Mouse (Mus musculus): Measurements from ENCODE around the gene Apof.
"Not testable (repeated sequence)": the region's sequence is repeated elsewhere in the genome, so short reads cannot be mapped to it uniquely, and the experiment has no call there.

The Apof gene

DNA sequence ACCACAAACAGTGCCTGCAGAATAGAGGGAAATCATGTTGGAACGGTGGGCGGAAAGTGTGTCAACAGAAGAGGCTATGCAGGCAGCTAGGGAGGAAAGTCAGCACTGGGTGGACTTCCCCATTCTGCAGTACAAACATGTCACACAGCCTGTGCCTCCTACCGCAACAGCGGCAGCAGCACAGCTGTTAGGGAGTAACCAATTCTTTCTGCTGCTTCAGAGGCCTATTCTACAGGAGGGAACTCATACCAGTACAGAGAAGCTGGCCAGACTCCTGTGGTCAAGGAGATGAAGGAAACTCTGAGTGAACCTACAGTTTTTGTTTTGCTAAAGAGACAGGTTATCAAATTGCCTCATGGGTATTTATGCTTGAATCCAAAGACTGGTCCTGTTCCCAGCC is 9.5 kb upstream of the Apof start:
- in situ Hi-C loops (cut with MboI, MseI): no loop called here

- in situ Hi-C loops (cut with MboI, MseI): no loop called here
These were observed 8.5 kb upstream of the Apof start for GRCm38 (mm10) chr10:128259946-128260345.

DNA sequence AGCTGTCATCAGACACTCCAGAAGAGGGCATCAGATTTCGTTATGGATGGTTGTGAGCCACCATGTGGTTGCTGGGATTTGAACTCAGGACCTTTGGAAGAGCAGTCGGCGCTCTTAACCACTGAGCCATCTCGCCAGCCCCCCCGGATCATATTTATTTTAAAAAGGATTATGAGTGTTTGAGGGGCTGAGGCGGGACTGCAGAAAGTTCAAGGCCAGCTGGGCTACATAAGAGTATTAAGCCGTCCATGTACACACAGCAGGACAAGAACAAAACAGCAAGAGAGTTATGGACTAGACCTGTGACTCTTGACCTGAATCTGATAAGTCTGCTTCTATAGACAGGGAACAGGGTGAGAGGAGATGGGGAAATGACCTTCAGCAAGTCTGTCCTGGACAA is 8.1 kb upstream of the Apof start:
- in situ Hi-C loops (cut with MboI, MseI): not testable (repeated sequence)

DNA sequence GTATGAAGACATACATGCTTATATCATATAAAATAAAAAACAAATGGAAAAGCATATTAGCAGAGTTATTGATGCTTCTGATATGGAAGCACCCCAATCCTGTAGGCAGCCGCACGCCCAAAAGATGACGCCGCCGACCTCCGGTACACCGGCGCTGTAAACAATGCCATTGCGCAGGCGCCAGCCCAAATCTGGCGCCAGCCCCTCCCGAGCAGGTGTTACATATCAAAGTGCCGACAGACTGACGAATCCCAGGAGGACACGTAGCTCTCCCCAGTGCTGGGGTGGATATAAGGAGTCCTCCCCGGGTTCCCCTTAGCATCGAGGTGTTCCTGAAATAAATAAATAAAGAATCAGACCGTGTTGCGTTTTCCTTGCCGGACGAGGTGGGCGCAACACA is 6.2 kb upstream of the Apof start:
- in situ Hi-C loops (cut with MboI, MseI): no loop called here

GRCm38 (mm10) chr10:128263393-128264310 is 4.8 kb upstream of the Apof start:
- in situ Hi-C loops (cut with MboI, MseI): no loop called here

GRCm38 (mm10) chr10:128269206-128269910 is 887 bp downstream of the Apof start:
- in situ Hi-C loops (cut with MboI, MseI): no loop called here

DNA sequence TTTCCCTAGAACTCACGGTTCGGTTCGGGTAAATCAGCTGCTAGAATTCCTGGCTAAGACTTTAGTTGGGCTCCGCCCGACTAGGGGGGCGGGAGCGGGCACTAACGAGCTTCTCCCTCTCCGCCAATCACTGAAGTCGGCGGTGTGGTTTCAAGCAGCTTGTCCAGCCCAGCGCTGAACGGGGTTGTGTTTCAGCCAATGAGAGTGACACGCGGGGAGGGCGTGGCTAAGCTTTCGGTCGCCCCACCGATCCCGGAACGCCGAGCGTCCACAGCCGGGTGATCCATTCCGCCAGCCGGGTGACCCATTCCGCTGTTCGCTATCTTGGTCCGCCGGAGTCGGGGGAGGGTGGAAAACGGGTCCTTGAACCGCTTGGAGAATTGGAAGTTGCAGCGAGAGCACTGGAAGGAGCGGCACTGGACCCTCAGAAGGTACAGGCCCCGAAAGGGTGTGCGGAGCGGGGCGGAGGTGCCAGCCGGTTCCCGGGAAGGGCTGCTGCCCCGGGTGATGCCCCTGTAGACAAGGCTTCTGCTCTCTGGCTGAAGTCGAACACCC is 1.9 kb downstream of the Apof start, which contains the start of gene Stat2:
Stat2 (plus strand) TSS at position 273 of the 555 bp plus-strand sequence.
- in situ Hi-C loops (cut with MboI, MseI): no loop called here

GRCm38 (mm10) chr10:128270866-128271265 is 2.4 kb downstream of the Apof start:
- in situ Hi-C loops (cut with MboI, MseI): no loop called here

- in situ Hi-C loops (cut with MboI, MseI): no loop called here
These were observed 3.4 kb downstream of the Apof start for GRCm38 (mm10) chr10:128271883-128272282.

DNA sequence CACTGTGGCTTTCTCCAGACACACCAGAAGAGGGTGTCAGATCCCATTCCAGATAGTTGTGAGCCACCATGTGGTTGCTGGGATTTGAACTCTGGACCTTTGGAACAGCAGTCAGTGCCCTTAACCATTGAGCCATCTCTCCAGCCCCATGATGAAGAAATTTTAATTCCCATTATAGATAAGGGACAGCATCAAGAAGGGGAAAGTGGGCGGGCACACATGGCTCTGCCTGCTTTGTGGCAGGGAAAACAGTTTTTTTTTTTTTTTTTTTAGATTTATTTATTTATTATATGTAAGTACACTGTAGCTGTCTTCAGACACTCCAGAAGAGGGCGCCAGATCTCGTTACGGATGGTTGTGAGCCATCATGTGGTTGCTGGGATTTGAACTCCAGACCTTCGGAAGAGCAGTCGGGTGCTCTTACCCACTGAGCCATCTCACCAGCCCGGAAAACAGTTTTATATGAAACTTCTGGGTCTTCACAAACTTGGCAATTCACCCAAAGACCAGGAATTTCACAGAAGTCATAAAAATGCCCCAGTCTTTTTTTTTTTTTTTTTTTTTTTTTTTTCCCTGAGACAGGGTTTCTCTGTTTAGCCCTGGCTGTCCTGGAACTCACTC is 4.5 kb downstream of the Apof start:
- in situ Hi-C loops (cut with MboI, MseI): not testable (repeated sequence)

DNA sequence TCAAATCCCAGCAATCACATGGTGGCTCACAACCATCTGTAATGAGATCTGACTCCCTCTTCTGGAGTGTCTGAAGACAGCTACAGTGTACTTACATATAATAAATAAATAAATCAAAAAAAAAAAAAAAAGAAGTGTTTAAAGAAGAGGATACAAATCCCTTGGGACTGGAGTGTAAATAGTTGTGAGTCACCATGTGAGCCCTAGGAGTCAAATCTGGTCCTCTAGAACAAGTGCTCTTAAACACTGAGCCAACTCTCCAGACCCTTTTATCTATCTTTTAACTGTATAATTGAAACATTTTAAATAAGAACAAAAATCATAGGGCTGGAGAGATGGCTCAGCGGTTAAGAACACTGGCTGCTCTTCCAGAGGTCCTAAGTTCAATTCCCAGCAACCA is 6.9 kb downstream of the Apof start:
- in situ Hi-C loops (cut with MboI, MseI): loop anchor here (5.0 kb wide), 1 partner anchor 77 kb away; no protein-coding TSS in a partner anchor

- in situ Hi-C loops (cut with MboI, MseI): loop anchor here (5.0 kb wide), 1 partner anchor 74 kb away; no protein-coding TSS in a partner anchor
These were observed 9.7 kb downstream of the Apof start for GRCm38 (mm10) chr10:128278158-128278557.

GRCm38 (mm10) chr10:128280943-128281342 is 12.5 kb downstream of the Apof start:
- in situ Hi-C loops (cut with MboI, MseI): no loop called here

GRCm38 (mm10) chr10:128281682-128282081 is 13.2 kb downstream of the Apof start:
- in situ Hi-C loops (cut with MboI, MseI): no loop called here

- in situ Hi-C loops (cut with MboI, MseI): no loop called here
These were observed 14.5 kb downstream of the Apof start for GRCm38 (mm10) chr10:128282886-128283450.

DNA sequence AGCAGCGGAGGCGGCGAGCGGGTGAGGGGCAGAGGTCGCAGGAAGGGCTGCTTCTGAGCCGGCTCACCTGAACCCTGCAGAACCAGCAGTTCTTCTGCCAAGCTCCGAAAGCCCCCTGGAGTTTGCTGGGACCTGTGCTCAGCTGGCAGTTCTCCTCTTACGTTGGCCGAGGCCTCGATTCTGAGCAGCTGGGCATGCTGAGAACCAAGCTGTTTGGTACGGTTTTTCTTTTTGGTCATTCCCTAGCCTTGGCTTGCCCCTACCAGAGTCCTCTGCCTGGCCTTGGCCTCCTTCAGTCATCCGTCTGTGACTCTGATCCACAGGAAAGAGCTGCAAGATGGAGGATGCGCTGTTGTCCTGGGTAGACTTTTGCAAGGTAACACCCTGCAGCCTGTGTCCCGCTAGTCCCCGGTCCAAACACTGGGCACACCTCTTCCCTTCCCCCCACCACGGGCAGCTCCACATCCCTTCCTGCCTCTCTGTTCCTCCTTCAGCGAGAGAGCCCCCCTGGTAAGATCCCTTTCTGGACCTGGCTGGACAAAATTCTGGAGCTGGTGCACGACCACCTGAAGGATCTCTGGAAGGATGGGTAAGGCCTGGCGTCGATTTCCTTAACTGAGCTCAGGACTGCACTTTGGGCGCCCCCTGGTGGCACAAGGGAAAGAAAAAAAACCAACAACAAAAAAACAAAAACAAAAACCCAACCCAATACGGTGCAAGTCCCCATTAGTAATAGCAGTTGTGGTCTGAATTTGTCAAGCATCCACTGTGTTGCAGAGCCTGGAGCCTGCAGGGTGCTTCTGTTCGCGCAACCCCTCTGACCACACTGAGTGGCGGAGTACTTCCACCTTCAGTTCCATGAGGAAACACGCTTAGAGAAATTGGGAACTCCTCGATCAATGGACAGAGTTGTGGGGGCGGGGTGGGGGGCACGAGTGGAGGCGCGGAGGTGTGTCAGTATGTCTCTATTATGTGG is 15.4 kb downstream of the Apof start:
- in situ Hi-C loops (cut with MboI, MseI): no loop called here

GRCm38 (mm10) chr10:128290594-128290993 is 22.1 kb downstream of the Apof start:
- in situ Hi-C loops (cut with MboI, MseI): not testable (repeated sequence)

DNA sequence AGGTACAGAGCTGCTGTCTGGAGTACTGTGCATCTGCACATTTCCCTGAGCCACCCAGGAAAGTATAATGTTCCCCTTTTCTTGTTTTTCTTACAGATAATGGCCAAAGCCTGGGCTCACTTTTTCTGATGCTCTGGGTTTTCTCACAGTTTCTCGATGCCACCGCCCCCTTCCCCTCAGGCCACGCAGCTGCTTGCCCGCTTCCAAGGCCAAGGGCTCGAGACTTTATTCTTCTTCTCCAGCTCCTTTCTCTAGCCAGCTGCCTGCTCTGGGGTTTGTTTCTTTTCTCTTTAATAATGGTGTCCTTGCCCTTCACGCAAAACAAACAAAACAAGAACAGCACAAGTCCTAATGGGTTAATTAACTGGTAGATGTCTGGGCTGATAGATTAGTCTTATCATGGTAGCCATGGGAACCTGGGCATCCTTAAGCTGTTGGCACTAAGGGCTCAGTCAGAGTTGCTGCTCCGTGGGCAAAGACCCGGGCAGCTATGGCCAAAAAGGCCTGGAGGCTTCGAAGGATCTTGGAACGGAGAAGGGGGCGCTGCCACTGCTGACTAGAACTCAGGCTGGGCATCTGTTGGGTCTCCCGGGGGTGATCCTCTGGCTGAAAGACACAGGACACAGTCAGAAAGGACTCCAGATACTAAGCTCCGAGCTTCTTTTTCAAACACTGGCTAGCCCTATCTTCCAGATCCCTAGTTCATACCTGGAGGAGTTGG is 28.1 kb downstream of the Apof start:
- in situ Hi-C loops (cut with MboI, MseI): loop anchor here (5.0 kb wide), 1 partner anchor 1024 kb away; no protein-coding TSS in a partner anchor

DNA sequence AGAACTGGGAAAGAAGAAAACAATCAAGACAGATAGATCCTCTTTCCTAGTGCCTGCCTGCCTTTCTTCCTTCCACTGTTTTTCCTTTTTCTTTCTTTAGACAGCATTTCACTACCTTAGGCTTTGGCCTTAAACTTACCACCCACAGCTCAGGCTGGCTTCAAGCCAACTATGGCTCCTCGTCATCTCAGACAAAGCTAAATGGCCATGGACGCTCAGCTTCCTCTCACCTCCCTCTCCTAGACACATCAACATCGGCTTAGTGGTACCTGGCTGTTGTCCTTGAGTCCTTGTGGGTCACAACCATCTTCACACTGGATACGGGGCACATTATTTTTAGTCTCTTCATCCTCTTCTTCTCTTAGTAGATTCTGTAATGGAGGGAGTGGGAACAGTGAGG is 28.8 kb downstream of the Apof start:
- in situ Hi-C loops (cut with MboI, MseI): loop anchor here (5.0 kb wide), 1 partner anchor 1025 kb away; no protein-coding TSS in a partner anchor
